Mouse (Mus musculus) megakaryocyte-erythroid progenitor cell, adult 5 weeks (primary cell): ENCODE data around the gene Ppp3r2. TPM values are rescaled to one million over a fixed set of nuclear protein-coding genes. Genes with fewer than 3 reads are reported as not detected.

ENCODE experiments used
- polyA plus RNA-seq: library from polyadenylated mRNA; stranded (reverse); fragments of >175 nt; gene quantifications from 2 replicates; pipeline ENCODE4 v1.2.3, GENCODE M21; 2012

Ppp3r2 gene
- polyA plus RNA-seq, result not detected in 2 replicates

GRCm38 (mm10) chr4:49681812-49682211, at the start of gene Ppp3r2:
Ppp3r2 (minus strand) TSS chr4:49682024.

GRCm38 (mm10) chr4:49631319-49632138, 50.3 kb downstream of the Ppp3r2 start, which contains the start of gene Rnf20:
Rnf20 (plus strand) TSS chr4:49632006.

Other genes starting within 250 kb of the Ppp3r2 start
- gene Acnat1, start 208.1 kb downstream of the Ppp3r2 start, polyA plus RNA-seq, result 0.12 TPM in 1 of 2 replicates, not detected in the other
- not detected in 2 replicates for gene Baat, start 175.5 kb downstream of the Ppp3r2 start, polyA plus RNA-seq
- gene Mrpl50, start 160.9 kb downstream of the Ppp3r2 start, polyA plus RNA-seq, result 1.9 and 2.8 TPM in 2 replicates
- 1.2 and 1.3 TPM in 2 replicates for gene Zfp189, start 160.8 kb downstream of the Ppp3r2 start, polyA plus RNA-seq
- gene Aldob, start 132.5 kb downstream of the Ppp3r2 start, polyA plus RNA-seq, result not detected in 2 replicates
- 1.2 and 1.6 TPM in 2 replicates for gene Tmem246, start 84.1 kb downstream of the Ppp3r2 start, polyA plus RNA-seq
- 26.2 and 32.7 TPM in 2 replicates for gene Rnf20, start 50.0 kb downstream of the Ppp3r2 start, polyA plus RNA-seq
- 0.02 TPM in 1 of 2 replicates, not detected in the other for gene Grin3a, start 163.7 kb upstream of the Ppp3r2 start, polyA plus RNA-seq